Mouse (Mus musculus): Measurements from ENCODE around the gene Tdrd3.

Gene Tdrd3

GRCm38 (mm10) chr14:87563841-87564240 is 147.4 kb downstream of the Tdrd3 start:
- in situ Hi-C loops (cut with MboI, MseI), result no loop called here

GRCm38 (mm10) chr14:87566211-87566610 is 149.8 kb downstream of the Tdrd3 start:
- in situ Hi-C loops (cut with MboI, MseI), result no loop called here

- in situ Hi-C loops (cut with MboI, MseI), result no loop called here
Measured at GRCm38 (mm10) chr14:87567034-87567461, 150.6 kb downstream of the Tdrd3 start.

- in situ Hi-C loops (cut with MboI, MseI), result no loop called here
Measured at GRCm38 (mm10) chr14:87567626-87568446, 151.4 kb downstream of the Tdrd3 start.

GRCm38 (mm10) chr14:87568447-87568908 is 152.0 kb downstream of the Tdrd3 start:
- in situ Hi-C loops (cut with MboI, MseI), result no loop called here

GRCm38 (mm10) chr14:87569471-87569870 is 153.0 kb downstream of the Tdrd3 start:
- in situ Hi-C loops (cut with MboI, MseI), result no loop called here

- in situ Hi-C loops (cut with MboI, MseI), result no loop called here
Measured at GRCm38 (mm10) chr14:87572453-87572852, 156.0 kb downstream of the Tdrd3 start.

GRCm38 (mm10) chr14:87582610-87583009 is 166.2 kb downstream of the Tdrd3 start:
- in situ Hi-C loops (cut with MboI, MseI), result no loop called here

Measured in regulatory T cell (primary cell).